Mouse (Mus musculus): ENCODE results near the gene Cyp19a1.

- TF ChIP-seq CTCF (IDR thresholded peaks at IDR 0.05; ENCODE audit: control insufficient read depth, insufficient read depth, low read length) (no peak), POLR2A (IDR thresholded peaks at IDR 0.05; ENCODE audit: borderline replicate concordance, control insufficient read depth, low read depth, low read length) (no peak)
Measured at GRCm38 (mm10) chr9:54227580-54227979, 40.3 kb downstream of the Cyp19a1 start.

Measured in bone marrow, adult 2 months (tissue).